ENCODE assay signal across 10 mouse cellular contexts in the genomic region with DNA sequence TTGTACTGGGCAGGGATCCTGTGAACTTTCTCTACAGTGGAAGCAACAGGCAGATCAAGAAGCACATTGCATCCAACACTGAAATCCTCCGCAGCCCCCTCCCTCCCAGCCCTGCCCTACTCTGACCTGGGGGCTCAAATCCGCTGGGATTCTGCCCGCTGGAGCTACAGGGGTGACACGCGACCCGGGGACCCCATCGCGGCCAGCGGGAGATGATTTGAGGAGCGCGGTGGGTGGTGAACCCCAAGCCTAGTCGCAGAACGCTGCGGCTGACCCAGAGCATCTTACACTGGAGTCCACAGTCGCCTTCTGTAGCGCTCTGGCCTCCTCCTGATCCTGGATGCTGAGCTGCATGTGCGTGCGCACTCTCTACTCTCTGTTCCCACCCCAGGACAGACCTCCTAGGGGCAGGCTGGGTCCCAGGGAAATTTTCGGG. TPM values are rescaled to one million over a fixed set of nuclear protein-coding genes. Genes with fewer than 3 reads are reported as not detected.
A peak's percentile ranks its signal among the peaks of the same experiment; 100 is the strongest.
DNase-seq lines count a peak whose midpoint lies in the region; ATAC-seq and TF ChIP-seq lines count a peak whose summit lies in the region.
"Had no signal": no experiment of that assay in that cellular context is flagged by ENCODE, and none has a peak within 500 bp of the region (broad histone marks: within the 10 kb centered on the region; RNA-seq: fewer than 3 reads in every experiment).

A gene (minus strand): TSS at position 379 of the 436 bp plus-strand sequence.

- WGBS in heart, embryonic 13.5 days: 3% methylated on average over 19 of the region's 19 CpGs
- WGBS in embryonic facial prominence, embryonic 12.5 days: 4% methylated on average over 19 of the region's 19 CpGs
- 7% methylated on average over 19 of the region's 19 CpGs for WGBS in intestine, postnatal 0 days

- no peak for DNase-seq in heart, adult 11 months
- DNase-seq in neural tube, embryonic 10.5 days (ENCODE audit: extremely low spot score, low spot score): peak; percentile 51
- DNase-seq in layer of hippocampus, adult 9-11 months: no peak
- DNase-seq in adrenal gland, adult 2 months: no peak

- H3K4me1 ChIP-seq in heart, embryonic 13.5 days: no peaks in the 10 kb centered on the region
- no peaks in the 10 kb centered on the region for H3K4me1 ChIP-seq in embryonic facial prominence, embryonic 12.5 days
- no peaks in the 10 kb centered on the region for H3K4me1 ChIP-seq in intestine, postnatal 0 days (replicated peaks; ENCODE audit: control insufficient read depth, insufficient read depth, low read length)

- peak within 1 kb of the TSS; percentile 55; the same call in 1 of the 2 replicates for H3K9ac ChIP-seq in heart, embryonic 13.5 days
- peak within 1 kb of the TSS; percentile 17; the same call in 1 of the 2 replicates for H3K9ac ChIP-seq in embryonic facial prominence, embryonic 12.5 days
- H3K9ac ChIP-seq in intestine, postnatal 0 days (ENCODE audit: low read depth, low read length): no peak within 1 kb of the TSS

- H3K36me3 ChIP-seq in heart, embryonic 13.5 days: no peaks in the 10 kb centered on the region
- no peaks in the 10 kb centered on the region for H3K36me3 ChIP-seq in embryonic facial prominence, embryonic 12.5 days
- H3K36me3 ChIP-seq in intestine, postnatal 0 days (ENCODE audit: control insufficient read depth, insufficient read depth): no peaks in the 10 kb centered on the region

- no peak within 1 kb of the TSS for H3K27ac ChIP-seq in heart, embryonic 13.5 days (replicated peaks)
- no peak within 1 kb of the TSS for H3K27ac ChIP-seq in embryonic facial prominence, embryonic 12.5 days
- H3K27ac ChIP-seq in intestine, postnatal 0 days (ENCODE audit: low read depth, low read length): no peak within 1 kb of the TSS

- TF ChIP-seq CTCF in intestine, postnatal 0 days (IDR thresholded peaks at IDR 0.05; ENCODE audit: low read depth): no peak

- ATAC-seq in heart, embryonic 13.5 days (ENCODE audit: extremely low read depth, insufficient number of reproducible peaks, low FRiP score, low TSS enrichment): no peak
- ATAC-seq in embryonic facial prominence, embryonic 12.5 days (ENCODE audit: insufficient number of reproducible peaks, insufficient read depth, low FRiP score, low TSS enrichment): 0 out of 2 replicates have a peak, but pooled peaks have one; percentile 69
- ATAC-seq in intestine, postnatal 0 days: no peak
- no peak for ATAC-seq in frontal cortex, adult (ENCODE audit: low TSS enrichment)

- H3K4me3 ChIP-seq in heart, embryonic 13.5 days: peak within 1 kb of the TSS; percentile 39
- peak within 1 kb of the TSS; percentile 34 for H3K4me3 ChIP-seq in embryonic facial prominence, embryonic 12.5 days
- H3K4me3 ChIP-seq in intestine, postnatal 0 days (ENCODE audit: low read depth, low read length): peak within 1 kb of the TSS; percentile 9; the same call in 1 of the 2 replicates

- H3K27me3 ChIP-seq in heart, embryonic 13.5 days (replicated peaks): peaks cover 24% of the 10 kb centered on the region
- H3K27me3 ChIP-seq in embryonic facial prominence, embryonic 12.5 days: no peaks in the 10 kb centered on the region
- H3K27me3 ChIP-seq in intestine, postnatal 0 days (replicated peaks; ENCODE audit: control insufficient read depth, insufficient read depth, low read length): 0 out of 2 replicates have a peak, but pooled peaks cover 3% of the 10 kb centered on the region

- no peaks in the 10 kb centered on the region for H3K9me3 ChIP-seq in heart, embryonic 13.5 days
- no peaks in the 10 kb centered on the region for H3K9me3 ChIP-seq in embryonic facial prominence, embryonic 12.5 days
- H3K9me3 ChIP-seq in intestine, postnatal 0 days (ENCODE audit: control insufficient read depth): no peaks in the 10 kb centered on the region

- peak within 1 kb of the TSS; percentile 68 for H3K4me2 ChIP-seq in heart, embryonic 13.5 days
- H3K4me2 ChIP-seq in embryonic facial prominence, embryonic 12.5 days (replicated peaks): peak within 1 kb of the TSS; percentile 64
- peak within 1 kb of the TSS; percentile 54 for H3K4me2 ChIP-seq in intestine, postnatal 0 days (replicated peaks; ENCODE audit: low read depth)

RNA-seq across cellular contexts. Expression of the gene that starts here (rescaled TPM):
- polyA plus RNA-seq in heart, embryonic 13.5 days (2015; fragmentation: Nextera tagmentation; extraction: Ambion mirVana): 3.1 and 3.4 TPM in 2 replicates
- polyA plus RNA-seq in embryonic facial prominence, embryonic 12.5 days (2016; fragmentation: Nextera tagmentation; extraction: Ambion mirVana): 1.3 and 2.3 TPM in 2 replicates
- polyA plus RNA-seq in intestine, postnatal 0 days (2015; fragmentation: Nextera tagmentation; extraction: Ambion mirVana): 5.7 and 7.0 TPM in 2 replicates
- total RNA-seq in adrenal gland, adult 2 months (2021): not detected
- polyA plus RNA-seq in adrenal gland, adult 2 months (2012; rRNA removed): not detected in 2 replicates
- total RNA-seq: layer of hippocampus, adult 8-10 months had no signal
- polyA plus RNA-seq: C2C12 had no signal
